Mouse (Mus musculus): ENCODE measurements at regions not wholly inside any gene's neighbourhood (a gene's known extent, or its start where the extent isn't known, plus 50 kb on each side); places are given as distances from the start of the nearest gene placed in this dataset.
"Not testable (repeated sequence)": the region's sequence is repeated elsewhere in the genome, so short reads cannot be mapped to it uniquely, and the experiment has no call there.

GRCm38 (mm10) chr10:118988249-118988648 lies 118.2 kb upstream of the Dyrk2 start:
- no peak for DNase-seq (ENCODE audit: low spot score in 2 of 2)

DNA sequence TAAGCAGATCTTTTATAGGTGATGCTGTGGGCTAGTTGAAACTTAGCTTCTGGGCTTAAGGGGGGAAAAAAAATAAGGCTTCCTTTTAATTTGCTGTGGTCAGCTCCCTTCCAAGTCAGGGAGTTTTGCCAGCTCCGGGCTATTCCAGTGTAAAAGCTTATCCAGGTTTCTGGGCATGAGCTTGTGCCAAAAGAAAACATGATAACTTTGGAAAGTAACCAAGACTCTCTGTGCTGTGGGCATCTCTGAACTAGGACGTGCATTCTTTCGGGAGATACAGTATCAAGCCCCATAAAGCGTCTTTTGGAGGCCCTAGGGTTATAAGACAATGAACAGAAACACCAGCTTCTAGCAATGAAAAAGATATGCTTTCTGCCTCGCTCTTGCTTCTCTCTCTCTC lies 114.6 kb upstream of the Dyrk2 start:
- DNase-seq (ENCODE audit: low spot score in 2 of 2), result no peak

DNA sequence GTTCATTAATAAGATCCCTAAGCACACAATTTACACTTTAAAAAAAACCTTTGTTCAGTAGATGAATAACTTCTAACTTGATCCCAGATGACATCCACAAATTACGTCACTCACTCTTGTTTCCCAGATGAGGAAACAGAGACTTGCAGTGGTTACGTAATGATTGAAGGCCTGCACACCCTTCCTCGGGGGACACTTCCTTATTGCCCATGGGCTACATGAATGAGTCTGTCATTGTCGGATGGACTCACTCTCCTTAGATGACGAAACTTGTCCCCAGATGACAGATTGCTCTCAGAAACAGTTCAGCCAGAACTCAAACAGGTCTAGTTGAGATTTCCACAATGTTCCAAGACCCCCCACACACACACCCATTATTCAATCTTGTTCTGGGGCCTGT lies 111.4 kb upstream of the Dyrk2 start:
- DNase-seq (ENCODE audit: low spot score in 2 of 2), result no peak

- no peak for DNase-seq (ENCODE audit: low spot score in 2 of 2)
Measured at GRCm38 (mm10) chr10:118979339-118979738, 109.3 kb upstream of the Dyrk2 start.

GRCm38 (mm10) chr10:118978181-118978743 lies 108.3 kb upstream of the Dyrk2 start:
- no peak for DNase-seq (ENCODE audit: low spot score in 2 of 2)

DNA sequence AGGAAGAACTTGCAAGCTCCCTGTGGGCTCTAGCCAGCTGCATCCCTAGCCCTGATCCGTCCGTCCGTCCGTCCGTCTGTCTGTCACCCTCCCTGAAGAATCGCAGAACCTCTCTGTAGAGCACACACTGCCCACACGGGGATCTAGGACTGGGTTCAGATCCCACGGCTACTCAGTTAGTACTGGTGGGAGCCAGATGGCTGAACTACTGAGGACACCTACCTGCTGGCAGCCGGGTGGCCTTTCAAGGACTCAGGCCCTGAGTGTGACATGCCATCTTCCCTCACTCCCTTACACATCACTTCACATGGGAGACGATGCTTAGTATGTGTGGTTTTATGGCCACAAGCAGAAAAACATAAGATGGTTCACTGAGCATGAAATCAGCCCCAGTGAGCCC lies 106.4 kb upstream of the Dyrk2 start:
- no peak for DNase-seq (ENCODE audit: low spot score in 2 of 2)

DNA sequence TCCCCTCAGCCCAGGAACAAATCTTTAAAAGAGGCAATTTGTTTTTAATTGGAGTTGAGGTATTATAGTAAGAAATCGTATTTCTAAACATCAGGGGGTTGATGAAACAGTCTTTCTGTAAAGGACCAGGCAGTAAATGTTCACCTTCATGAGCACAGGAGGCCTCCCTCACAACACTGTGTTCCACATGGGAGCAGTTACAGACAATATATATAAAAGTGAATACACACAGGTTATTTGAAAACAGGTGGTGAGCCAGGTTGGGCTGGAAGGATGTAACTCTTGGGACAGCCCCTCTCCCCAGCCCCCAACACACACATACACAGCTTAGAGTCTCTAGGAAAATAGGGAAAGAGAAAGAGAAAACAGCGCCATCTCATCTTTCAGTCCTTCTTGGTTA lies 105.8 kb upstream of the Dyrk2 start:
- DNase-seq (ENCODE audit: low spot score in 2 of 2), result no peak

- DNase-seq (ENCODE audit: low spot score in 2 of 2), result no peak
Measured at GRCm38 (mm10) chr10:118973324-118973723, 103.3 kb upstream of the Dyrk2 start.

DNA sequence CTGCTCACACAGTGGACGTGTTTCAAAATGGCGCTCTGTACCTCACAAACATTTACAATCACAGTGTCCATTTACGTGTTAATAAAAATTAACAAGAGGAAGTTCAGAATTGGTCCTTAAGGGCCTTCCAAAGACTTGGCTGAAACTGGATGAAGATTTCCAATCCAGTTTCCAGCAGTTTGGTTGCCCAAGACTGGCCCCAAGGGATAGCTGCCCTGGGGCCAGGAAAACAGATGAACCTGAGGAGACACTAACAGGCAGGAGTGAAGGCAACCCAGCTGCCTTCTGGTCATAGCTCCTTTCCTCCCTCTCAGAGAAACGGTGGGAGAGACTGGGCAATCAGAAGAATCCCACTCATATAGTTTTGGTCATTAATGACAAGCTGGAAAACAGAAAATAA lies 102.6 kb upstream of the Dyrk2 start:
- DNase-seq (ENCODE audit: low spot score in 2 of 2), result no peak

- no peak for DNase-seq (ENCODE audit: low spot score in 2 of 2)
Measured at GRCm38 (mm10) chr10:118970457-118971175, 100.6 kb upstream of the Dyrk2 start.

GRCm38 (mm10) chr10:118961713-118962181 lies 91.7 kb upstream of the Dyrk2 start:
- DNase-seq (ENCODE audit: low spot score in 2 of 2), result no peak

GRCm38 (mm10) chr10:118960076-118960475 lies 90.1 kb upstream of the Dyrk2 start:
- no peak for DNase-seq (ENCODE audit: low spot score in 2 of 2)

GRCm38 (mm10) chr10:118959623-118960022 lies 89.6 kb upstream of the Dyrk2 start:
- DNase-seq (ENCODE audit: low spot score in 2 of 2), result no peak

GRCm38 (mm10) chr10:118956352-118956751 lies 86.3 kb upstream of the Dyrk2 start:
- DNase-seq (ENCODE audit: low spot score in 2 of 2), result no peak

- no peak for DNase-seq (ENCODE audit: low spot score in 2 of 2)
Measured at GRCm38 (mm10) chr10:118953440-118953839, 83.4 kb upstream of the Dyrk2 start.

DNA sequence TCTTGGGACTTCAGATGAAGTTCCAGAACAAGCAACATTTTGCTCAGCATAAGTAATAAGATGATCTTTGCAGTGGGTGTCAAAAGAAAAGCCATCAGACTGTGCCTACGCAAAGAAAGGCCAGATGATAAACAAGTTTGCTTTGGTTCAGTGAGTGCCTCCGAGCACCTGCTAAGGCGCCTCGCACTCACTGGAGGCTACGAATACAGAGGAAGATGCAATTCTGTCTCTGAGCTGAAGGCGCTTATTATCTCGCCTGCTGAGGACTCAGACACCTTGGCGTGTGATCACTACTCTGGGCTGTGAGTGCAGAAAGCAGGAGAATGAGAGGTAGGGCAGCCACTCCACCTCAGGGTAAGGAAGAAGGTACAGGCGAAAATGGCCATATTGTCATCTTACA lies 82.7 kb upstream of the Dyrk2 start:
- no peak for DNase-seq (ENCODE audit: low spot score in 2 of 2)

GRCm38 (mm10) chr10:118947724-118948123 lies 77.7 kb upstream of the Dyrk2 start:
- no peak for DNase-seq (ENCODE audit: low spot score in 2 of 2)

DNA sequence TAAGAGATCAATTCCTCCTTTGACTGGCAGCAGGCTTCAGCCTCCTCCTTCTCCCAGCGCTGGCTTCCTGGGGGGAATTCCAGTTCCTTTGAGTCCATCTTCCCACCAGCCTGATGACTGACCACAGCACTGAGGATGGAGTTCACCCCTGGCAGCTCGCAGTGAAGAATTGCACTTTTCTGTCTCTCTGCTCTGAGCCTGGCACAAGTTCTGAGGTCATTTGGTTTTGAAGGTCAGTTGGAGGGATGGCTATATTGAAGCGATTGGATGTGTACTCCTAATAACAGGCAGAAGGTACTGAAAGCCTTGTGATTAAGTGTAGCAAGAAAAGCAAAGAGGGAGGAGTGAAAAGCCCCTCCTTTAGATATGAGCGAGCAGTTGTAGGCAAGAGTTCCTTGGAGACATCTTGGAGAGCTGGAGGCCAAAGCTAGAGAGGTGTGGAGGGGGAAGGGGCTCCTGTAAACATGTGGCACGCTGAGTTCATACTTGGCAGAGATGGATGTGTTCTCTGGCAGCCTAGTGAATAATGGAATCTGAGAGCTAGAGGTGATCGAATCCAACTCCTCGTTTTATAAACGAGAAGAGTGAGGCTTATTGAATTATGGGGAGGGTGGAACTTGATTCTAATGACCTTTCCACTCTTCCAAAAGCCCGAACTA lies 77.1 kb upstream of the Dyrk2 start:
- DNase-seq (ENCODE audit: low spot score in 2 of 2), result no peak

DNA sequence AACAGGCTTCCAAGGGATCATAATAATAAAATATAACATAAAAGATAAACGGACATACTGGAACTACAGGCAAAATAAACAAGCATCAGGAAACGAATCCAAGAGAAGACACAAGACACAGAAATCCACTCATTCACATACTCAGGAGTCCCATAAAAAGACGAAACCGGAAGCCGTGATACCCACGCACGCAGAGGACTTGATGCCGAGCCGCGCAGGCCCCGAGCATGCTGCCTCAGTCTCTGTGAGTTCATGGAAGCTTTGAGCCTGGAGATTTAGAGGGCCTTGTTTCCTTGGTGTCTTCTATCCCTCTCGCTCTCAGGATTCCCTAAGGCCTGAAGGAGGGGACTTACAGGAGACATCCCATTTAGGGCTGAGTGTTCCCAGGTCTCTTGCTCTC lies 57.3 kb upstream of the Dyrk2 start:
- DNase-seq (ENCODE audit: low spot score in 2 of 2), result no peak

- no peak for DNase-seq (ENCODE audit: low spot score in 2 of 2)
Measured at GRCm38 (mm10) chr10:118923473-118924185, 53.6 kb upstream of the Dyrk2 start.

GRCm38 (mm10) chr10:118922120-118922519 lies 52.1 kb upstream of the Dyrk2 start:
- not testable (repeated sequence) for DNase-seq (ENCODE audit: low spot score in 2 of 2)

Measured in layer of hippocampus, postnatal 10 days (tissue).